Comparison of ENCODE assay signal across 17 mouse cellular contexts in genomic region chr10:115173336-115173735, GRCm38 (mm10). TPM values are rescaled to one million over a fixed set of nuclear protein-coding genes. Genes with fewer than 3 reads are reported as not detected.
"Had no signal": no experiment of that assay in that cellular context is flagged by ENCODE, and none has a peak within 500 bp of the region (broad histone marks: within the 10 kb centered on the region; RNA-seq: fewer than 3 reads in every experiment).

No protein-coding gene starts in this region.

- DNase-seq: kidney, postnatal 14 days; kidney, postnatal 4 days; left cerebral cortex, postnatal 4 days; liver, postnatal 0 days; lung, embryonic 14.5 days; thymus, adult 18-20 months; thymus, postnatal 36 days had no signal

- H3K9ac ChIP-seq: limb, embryonic 12.5 days; limb, embryonic 15.5 days; liver, embryonic 14.5 days; liver, postnatal 0 days; lung, embryonic 14.5 days; midbrain, embryonic 13.5 days had no signal

- H3K36me3 ChIP-seq: limb, embryonic 12.5 days; limb, embryonic 15.5 days; midbrain, embryonic 13.5 days had no signal

- H3K4me2 ChIP-seq: limb, embryonic 12.5 days; limb, embryonic 15.5 days; liver, embryonic 11.5 days; lung, embryonic 14.5 days; midbrain, embryonic 13.5 days had no signal

- H3K27me3 ChIP-seq: limb, embryonic 12.5 days; limb, embryonic 15.5 days; midbrain, embryonic 13.5 days had no signal

- H3K4me3 ChIP-seq: limb, embryonic 12.5 days; limb, embryonic 15.5 days; midbrain, embryonic 13.5 days had no signal

- ATAC-seq: liver, postnatal 0 days; lung, postnatal 0 days; midbrain, embryonic 13.5 days had no signal

- H3K4me1 ChIP-seq: limb, embryonic 12.5 days had no signal

- H3K27ac ChIP-seq: limb, embryonic 12.5 days; limb, embryonic 15.5 days; liver, embryonic 14.5 days; macrophage; midbrain, embryonic 13.5 days had no signal

- H3K9me3 ChIP-seq: limb, embryonic 12.5 days; limb, embryonic 15.5 days; midbrain, embryonic 13.5 days had no signal

RNA-seq across cellular contexts. Expression of gene Tph2, which starts 11.5 kb away (rescaled TPM):
- total RNA-seq: megakaryocyte, adult 5-6 weeks had no signal
- polyA plus RNA-seq: limb, embryonic 12.5 days; liver, embryonic 11.5 days; liver, embryonic 14.5 days; liver, postnatal 0 days; macrophage; small intestine, adult 2 months; urinary bladder, adult 2 months had no signal
